In the genomic region with DNA sequence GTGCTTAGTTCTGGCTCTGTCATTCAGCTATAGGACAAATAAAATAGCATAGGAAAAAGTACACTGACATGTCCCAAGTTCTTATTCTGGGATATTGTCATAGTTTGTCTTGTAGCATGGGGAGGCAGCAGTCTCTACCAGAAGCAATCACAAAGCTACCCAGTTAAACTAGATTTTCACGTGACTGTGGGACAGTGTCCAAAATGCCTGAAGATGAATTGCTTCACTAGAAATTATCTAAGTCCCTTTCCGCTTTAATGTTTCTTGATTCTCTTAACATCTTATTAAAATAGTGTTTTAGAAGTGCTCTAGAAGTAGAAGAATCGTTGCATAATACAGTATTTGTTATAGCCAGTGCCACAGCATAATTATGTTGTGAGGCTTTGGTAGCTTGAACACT, we compare ENCODE assay signal across 22 mouse cellular contexts.
"Had no signal": no experiment of that assay in that cellular context is flagged by ENCODE, and none has a peak within 500 bp of the region (broad histone marks: within the 10 kb centered on the region; RNA-seq: fewer than 3 reads in every experiment).

No protein-coding gene starts in this region.

- ATAC-seq: hindbrain, postnatal 0 days; intestine, embryonic 16.5 days; liver, embryonic 12.5 days had no signal

- H3K9me3 ChIP-seq: hindbrain, embryonic 13.5 days; hindbrain, embryonic 15.5 days; limb, embryonic 13.5 days; limb, embryonic 15.5 days; liver, embryonic 12.5 days had no signal

- H3K9ac ChIP-seq: hindbrain, embryonic 13.5 days; hindbrain, embryonic 15.5 days; limb, embryonic 13.5 days; limb, embryonic 15.5 days; liver, embryonic 12.5 days; liver, embryonic 14.5 days had no signal

- H3K4me1 ChIP-seq: hindbrain, embryonic 13.5 days; hindbrain, embryonic 15.5 days; limb, embryonic 13.5 days; limb, embryonic 15.5 days; liver, embryonic 12.5 days had no signal

- DNase-seq: gastrocnemius, adult 2 months; gastrocnemius, postnatal 10 days; gastrocnemius, postnatal 25 days; heart, adult 2 months; heart, postnatal 14 days; heart, postnatal 36 days; kidney, adult 11 months; kidney, adult 8-10 months; kidney, postnatal 14 days; layer of hippocampus, adult 9-11 months; layer of hippocampus, postnatal 36 days; left cerebral cortex, postnatal 4 days had no signal

- H3K4me2 ChIP-seq: heart, embryonic 11.5 days; hindbrain, embryonic 13.5 days; hindbrain, embryonic 15.5 days; limb, embryonic 13.5 days; limb, embryonic 15.5 days; liver, embryonic 12.5 days had no signal

- H3K27me3 ChIP-seq: hindbrain, embryonic 13.5 days; hindbrain, embryonic 15.5 days; limb, embryonic 13.5 days; limb, embryonic 15.5 days; liver, embryonic 12.5 days had no signal

- H3K27ac ChIP-seq: gastrocnemius, adult 2 months; heart, adult 2 months; hindbrain, embryonic 13.5 days; hindbrain, embryonic 15.5 days; hindbrain, postnatal 0 days; kidney, postnatal 0 days; limb, embryonic 13.5 days; limb, embryonic 15.5 days; liver, embryonic 12.5 days; liver, embryonic 14.5 days had no signal

- H3K4me3 ChIP-seq: gastrocnemius, adult 2 months; heart, adult 2 months; hindbrain, embryonic 13.5 days; hindbrain, embryonic 15.5 days; limb, embryonic 13.5 days; limb, embryonic 15.5 days; liver, embryonic 12.5 days had no signal
